Mouse (Mus musculus): ENCODE measurements at regions not wholly inside any gene's neighbourhood (a gene's known extent, or its start where the extent isn't known, plus 50 kb on each side); places are given as distances from the start of the nearest gene placed in this dataset.

GRCm38 (mm10) chr1:98167800-98168199 lies 72.4 kb upstream of the Pam start:
- TF ChIP-seq CTCF (IDR thresholded peaks at IDR 0.05; ENCODE audit: insufficient read depth, low read depth, low read length) (no peak), POLR2A (IDR thresholded peaks at IDR 0.05; ENCODE audit: insufficient read depth, low read depth, low read length) (no peak)
